Mouse (Mus musculus): ENCODE measurements at regions not wholly inside any gene's neighbourhood (a gene's known extent, or its start where the extent isn't known, plus 50 kb on each side); places are given as distances from the start of the nearest gene placed in this dataset.
A peak's percentile ranks its signal among the peaks of the same experiment; 100 is the strongest.

DNA sequence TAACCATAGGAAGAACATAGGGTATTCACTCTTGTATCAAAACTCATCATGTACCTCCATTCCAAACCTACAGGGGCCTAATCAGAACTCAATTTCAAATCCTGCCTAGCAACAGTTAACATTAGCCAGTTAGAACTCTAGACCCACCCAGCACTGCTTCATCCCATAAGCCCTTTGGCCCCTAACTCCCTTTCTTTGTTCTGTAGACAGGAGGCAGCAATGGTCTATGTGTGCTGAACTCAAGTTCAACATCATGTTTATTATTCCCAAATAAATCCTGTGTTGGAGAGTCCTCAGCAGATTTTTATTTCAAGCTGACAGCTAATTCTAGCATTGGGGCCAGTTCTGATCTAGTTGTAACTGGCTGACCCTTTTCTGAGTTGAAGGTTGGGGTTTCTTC, 112.2 kb downstream of the Ipo8 start:
- DNase-seq (ENCODE audit: low spot score in 2 of 2), result no peak

- DNase-seq (ENCODE audit: low spot score in 2 of 2), result peak; percentile 46 to 55
Observed at GRCm38 (mm10) chr6:148710406-148710805, 120.9 kb downstream of the Ipo8 start.

DNA sequence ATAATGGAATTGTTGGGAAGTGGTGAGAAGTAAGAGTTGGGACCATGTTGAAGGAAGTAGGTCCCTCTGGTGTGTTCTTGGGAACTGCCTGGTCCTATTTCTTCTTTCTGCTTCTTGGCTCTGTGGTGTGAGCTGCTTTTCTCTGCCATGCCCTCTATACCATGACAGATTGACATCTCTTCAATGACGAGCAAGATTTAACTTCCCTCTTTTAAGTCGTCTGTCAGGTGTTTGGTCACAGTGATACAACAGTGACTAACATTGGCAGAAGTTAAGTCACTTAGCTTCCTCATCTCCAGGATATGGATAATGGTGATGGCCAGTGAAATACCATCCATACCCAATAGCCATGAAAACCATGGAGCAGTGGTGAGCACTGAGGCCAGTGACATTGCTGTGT, 122.9 kb downstream of the Ipo8 start:
- DNase-seq (ENCODE audit: low spot score in 2 of 2), result peak in 1 of 2 experiments; percentile 15

GRCm38 (mm10) chr6:148705711-148706110, 125.6 kb downstream of the Ipo8 start:
- DNase-seq (ENCODE audit: low spot score in 2 of 2), result peak; percentile 19 to 38

DNA sequence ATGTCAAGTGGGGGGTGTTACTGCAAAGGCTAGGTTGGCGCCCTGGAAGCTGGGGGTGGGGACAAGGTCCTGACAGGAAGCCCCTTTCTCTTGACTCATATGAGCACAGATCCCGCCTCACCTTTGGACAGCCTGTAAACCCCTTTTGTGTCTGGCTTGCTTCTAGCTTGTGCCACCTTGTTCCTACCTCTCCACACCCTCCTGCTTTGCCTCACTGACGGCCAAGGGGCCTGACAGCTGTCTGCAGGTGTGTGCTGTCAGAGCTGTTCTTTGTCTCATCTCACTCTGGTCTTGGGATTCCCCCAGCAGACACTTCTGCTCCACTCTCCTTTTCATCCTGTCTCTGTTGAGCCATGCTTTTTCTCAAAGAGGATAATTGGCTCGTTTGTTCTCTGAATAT, 137.9 kb downstream of the Ipo8 start:
- DNase-seq (ENCODE audit: low spot score in 2 of 2), result no peak

GRCm38 (mm10) chr6:148687770-148688169, 143.5 kb downstream of the Ipo8 start:
- peak; percentile 5 to 10 for DNase-seq (ENCODE audit: low spot score in 2 of 2)

DNA sequence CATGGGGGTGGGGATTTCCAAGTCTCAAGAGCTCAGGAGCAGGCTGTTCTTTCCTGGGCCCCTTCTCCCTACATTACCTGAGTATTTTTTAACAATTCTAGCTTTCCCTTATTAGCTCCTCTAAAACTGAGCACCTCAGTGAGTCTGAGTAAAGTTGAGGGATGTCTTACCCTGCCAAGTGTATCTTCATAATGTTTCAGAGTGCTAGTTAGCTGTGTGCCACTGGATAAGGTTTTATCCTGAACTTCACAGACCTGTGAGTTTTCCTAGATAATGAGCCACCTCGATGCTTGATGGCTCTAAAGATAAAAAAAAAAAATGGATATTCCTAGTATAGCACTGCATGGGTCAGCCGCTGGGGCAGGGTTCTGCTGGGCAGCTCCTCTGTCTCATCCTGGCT, 171.1 kb downstream of the Ipo8 start:
- DNase-seq (ENCODE audit: low spot score in 2 of 2), result no peak

DNA sequence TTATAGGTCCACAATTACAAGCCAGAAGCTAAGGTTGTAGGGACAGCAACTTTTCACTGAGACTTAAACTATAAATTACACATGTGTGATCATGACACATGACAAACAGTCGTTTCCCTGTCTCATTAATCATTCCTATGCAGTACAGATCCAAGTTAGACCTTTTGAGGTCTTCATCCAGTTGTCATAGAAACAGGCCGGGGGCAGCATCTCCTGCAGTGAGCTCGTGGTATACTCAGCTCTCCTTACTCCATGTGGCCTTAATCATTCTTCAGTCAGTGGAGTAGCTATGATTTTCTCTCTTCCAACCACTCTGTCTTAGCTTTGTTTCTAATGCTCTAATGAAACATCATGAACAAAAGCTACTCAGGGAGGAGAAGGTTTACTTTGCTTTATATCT, 178.1 kb downstream of the Ipo8 start:
- DNase-seq (ENCODE audit: low spot score in 2 of 2), result no peak

GRCm38 (mm10) chr6:148652434-148652833, 178.8 kb downstream of the Ipo8 start:
- DNase-seq (ENCODE audit: low spot score in 2 of 2), result no peak

DNA sequence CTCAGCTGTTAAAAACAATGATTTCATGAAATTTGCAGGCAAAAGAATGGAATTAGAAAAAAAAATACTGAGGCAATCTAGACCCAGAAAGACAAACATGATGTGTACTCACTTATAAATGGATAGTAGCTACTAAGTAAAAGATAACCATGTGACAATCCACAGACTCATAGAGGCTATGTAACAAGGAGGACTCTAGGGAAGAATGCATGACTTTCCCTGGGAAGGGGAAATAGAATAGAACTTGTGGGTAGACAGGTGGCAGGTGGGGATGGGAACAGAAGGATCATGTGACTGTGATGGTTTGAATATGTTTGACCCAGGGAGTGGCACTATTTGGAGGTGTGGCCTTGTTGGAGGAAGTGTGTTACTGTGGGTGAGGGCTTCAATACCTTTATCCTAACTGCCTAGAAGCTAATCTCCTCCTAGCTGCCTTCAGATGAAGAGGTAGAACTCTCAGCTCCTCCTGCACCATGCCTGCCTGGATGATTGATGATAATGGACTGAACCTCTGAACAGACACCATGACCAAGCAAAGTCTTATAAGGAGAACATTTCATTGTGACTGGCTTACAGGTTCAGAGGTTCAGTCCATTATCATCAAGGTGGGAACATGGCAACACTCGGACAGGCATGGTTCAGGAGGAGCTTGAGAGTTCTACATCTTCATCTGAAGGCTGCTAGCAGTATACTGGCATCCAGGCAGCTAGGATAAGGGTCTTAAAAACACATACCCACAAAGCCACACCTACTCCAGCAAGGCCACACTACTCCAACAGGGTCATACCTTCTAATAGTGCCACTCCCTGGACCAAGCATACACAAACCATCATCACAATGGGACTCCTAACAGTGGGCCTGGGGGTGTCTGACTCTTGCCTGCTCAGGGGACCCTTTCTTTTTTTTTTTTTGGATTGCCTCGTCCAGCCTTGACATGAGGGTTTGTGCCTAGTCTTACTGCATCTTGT, 183.6 kb downstream of the Ipo8 start:
- peak in 1 of 2 experiments; percentile 6 for DNase-seq (ENCODE audit: low spot score in 2 of 2)

- no peak for DNase-seq (ENCODE audit: low spot score in 2 of 2)
Observed at GRCm38 (mm10) chr6:148640595-148640994, 190.7 kb downstream of the Ipo8 start.

DNA sequence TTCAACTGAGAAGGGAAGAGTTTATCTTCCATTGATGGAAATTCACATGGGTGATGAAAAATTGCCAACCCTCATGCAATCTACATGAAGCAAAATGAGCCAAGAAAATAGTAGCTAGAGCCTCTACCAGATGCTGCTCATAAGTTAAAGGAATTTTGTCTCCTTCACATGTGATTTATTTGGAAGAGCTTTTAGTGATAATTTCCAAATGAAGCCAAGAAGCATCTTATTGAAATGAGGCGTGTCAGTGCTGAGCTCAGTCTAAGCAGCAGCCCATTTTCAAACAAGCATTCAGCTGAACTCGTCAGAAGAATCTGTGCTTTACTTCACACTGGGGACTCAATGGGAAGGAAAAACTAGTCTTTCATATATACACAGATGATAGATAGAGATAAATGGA, 190.0 kb upstream of the Tmtc1 start:
- DNase-seq (ENCODE audit: low spot score in 2 of 2), result no peak

- DNase-seq (ENCODE audit: low spot score in 2 of 2), result no peak
Observed at GRCm38 (mm10) chr6:148627090-148627605, 183.0 kb upstream of the Tmtc1 start.

GRCm38 (mm10) chr6:148623119-148623770, 179.1 kb upstream of the Tmtc1 start:
- DNase-seq (ENCODE audit: low spot score in 2 of 2), result no peak

- peak in 1 of 2 experiments; percentile 6 for DNase-seq (ENCODE audit: low spot score in 2 of 2)
Observed at GRCm38 (mm10) chr6:148620034-148620433, 175.8 kb upstream of the Tmtc1 start.

DNA sequence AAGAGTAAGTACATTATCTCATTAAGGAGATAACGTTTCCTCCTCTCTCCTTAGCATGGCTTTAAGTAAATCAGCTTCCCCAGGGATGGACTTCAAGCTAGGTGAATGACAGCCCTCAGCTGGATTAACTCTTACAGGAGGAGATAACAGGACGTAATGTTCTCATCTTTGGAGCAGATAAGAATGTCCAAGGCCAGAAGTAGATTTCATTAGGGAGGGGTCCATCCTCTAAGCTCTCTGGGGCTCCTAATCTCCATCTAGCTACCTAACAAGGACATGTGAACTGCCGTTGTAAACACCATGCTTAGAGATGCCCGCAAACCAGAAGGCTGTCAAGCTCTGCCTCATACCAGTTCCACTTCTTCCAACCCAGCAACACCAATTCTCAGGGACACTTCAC, 171.7 kb upstream of the Tmtc1 start:
- no peak for DNase-seq (ENCODE audit: low spot score in 2 of 2)

DNA sequence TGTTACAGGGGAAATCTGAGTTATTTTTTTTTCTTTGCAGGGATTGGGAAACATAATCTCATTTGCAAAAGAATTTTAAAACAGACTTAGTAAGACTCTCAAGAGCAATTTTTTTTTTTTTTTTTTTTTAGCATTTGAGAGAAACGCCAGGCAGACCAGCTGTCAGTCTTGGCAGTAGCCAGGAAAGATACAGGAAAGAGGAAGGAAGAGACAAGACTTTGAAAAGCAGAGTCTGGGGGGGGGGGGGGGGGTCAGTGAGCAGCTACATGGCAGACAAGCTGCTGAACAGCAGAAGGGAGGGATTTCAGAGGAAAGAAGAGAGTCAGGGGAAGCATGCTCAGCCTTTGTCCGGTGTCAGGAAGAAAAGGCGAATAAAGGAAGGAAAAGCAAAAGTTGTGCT, 171.3 kb upstream of the Tmtc1 start:
- DNase-seq (ENCODE audit: low spot score in 2 of 2), result no peak

- DNase-seq (ENCODE audit: low spot score in 2 of 2), result no peak
Observed at GRCm38 (mm10) chr6:148608881-148609280, 164.7 kb upstream of the Tmtc1 start.

- DNase-seq (ENCODE audit: low spot score in 2 of 2), result no peak
Observed at GRCm38 (mm10) chr6:148605226-148605625, 161.0 kb upstream of the Tmtc1 start.

- no peak for DNase-seq (ENCODE audit: low spot score in 2 of 2)
Observed at GRCm38 (mm10) chr6:148604790-148605189, 160.6 kb upstream of the Tmtc1 start.

- no peak for DNase-seq (ENCODE audit: low spot score in 2 of 2)
Observed at GRCm38 (mm10) chr6:148603878-148604277, 159.7 kb upstream of the Tmtc1 start.

DNA sequence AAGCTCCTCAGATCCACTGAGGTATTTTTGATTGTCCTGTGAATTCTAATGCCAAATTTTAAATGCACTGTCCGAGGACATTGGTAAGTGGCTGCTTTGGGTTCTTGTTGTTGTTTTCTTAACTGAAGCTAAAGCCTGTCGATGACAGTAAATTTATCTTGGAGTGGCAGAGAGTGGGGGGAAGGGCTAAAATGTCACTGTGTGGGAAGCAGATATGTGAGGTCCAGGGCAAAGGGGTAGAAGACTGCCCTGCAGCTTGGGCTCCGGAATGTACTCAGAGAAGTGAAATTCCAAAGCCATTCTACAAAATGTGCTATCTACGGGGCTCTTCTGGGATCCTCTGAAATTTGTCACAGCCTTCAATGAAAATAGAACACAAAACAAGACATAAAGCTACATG, 159.3 kb upstream of the Tmtc1 start:
- DNase-seq (ENCODE audit: low spot score in 2 of 2), result peak in 1 of 2 experiments; percentile 46

DNA sequence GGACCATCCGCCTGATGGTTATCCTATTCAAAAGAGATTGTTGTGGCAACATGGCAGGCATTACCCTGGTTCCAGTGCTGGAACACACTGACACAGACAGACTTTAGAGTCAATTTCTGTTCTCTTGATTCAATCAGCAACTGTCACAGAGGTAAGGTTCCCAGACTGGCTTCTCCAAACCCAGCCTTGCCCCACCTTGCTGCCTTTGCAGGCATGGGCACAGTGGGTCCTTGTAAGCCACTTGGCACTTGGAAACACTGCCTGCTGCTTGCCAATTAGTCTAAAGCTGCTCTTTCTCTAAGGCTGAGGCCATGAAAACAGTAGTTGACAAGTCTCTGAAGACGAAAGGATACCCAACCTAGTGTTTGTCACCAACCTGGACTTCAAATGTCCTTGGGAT, 158.7 kb upstream of the Tmtc1 start:
- no peak for DNase-seq (ENCODE audit: low spot score in 2 of 2)
